8 mouse cellular contexts compared by ENCODE assay signal in genomic region chr9:124126373-124126772, GRCm38 (mm10). TPM values are rescaled to one million over a fixed set of nuclear protein-coding genes. Genes with fewer than 3 reads are reported as not detected.
DNase-seq lines count a peak whose midpoint lies in the region; ATAC-seq and TF ChIP-seq lines count a peak whose summit lies in the region.

No protein-coding gene starts in this region.

- 0 out of 2 replicates have a peak, but pooled peaks cover 3% of the 10 kb centered on the region for H3K4me1 ChIP-seq in heart, embryonic 11.5 days (ENCODE audit: control insufficient read depth, insufficient read depth, low read length)
- peaks cover 4% of the 10 kb centered on the region; the same call in 1 of the 2 replicates for H3K4me1 ChIP-seq in intestine, embryonic 14.5 days (replicated peaks; ENCODE audit: control insufficient read depth, insufficient read depth, low read length)

- H3K4me2 ChIP-seq in heart, embryonic 11.5 days = no peak overlapping the region
- 0 out of 2 replicates have a peak overlapping the region, but pooled peaks have one; percentile 0 for H3K4me2 ChIP-seq in intestine, embryonic 14.5 days (ENCODE audit: low read length)

- no peaks in the 10 kb centered on the region for H3K36me3 ChIP-seq in heart, embryonic 11.5 days (ENCODE audit: control insufficient read depth, insufficient read depth, low read length)
- H3K36me3 ChIP-seq in intestine, embryonic 14.5 days (ENCODE audit: control insufficient read depth, insufficient read depth, low read length) = no peaks in the 10 kb centered on the region

- H3K27me3 ChIP-seq in heart, embryonic 11.5 days (ENCODE audit: control insufficient read depth, insufficient read depth, low read length) = no peaks in the 10 kb centered on the region
- H3K27me3 ChIP-seq in intestine, embryonic 14.5 days (replicated peaks; ENCODE audit: control insufficient read depth, insufficient read depth, low read length) = no peaks in the 10 kb centered on the region

- no peak overlapping the region for H3K9ac ChIP-seq in heart, embryonic 11.5 days (ENCODE audit: low read depth, low read length)
- no peak overlapping the region; the same call in 1 of the 2 replicates for H3K9ac ChIP-seq in intestine, embryonic 14.5 days (ENCODE audit: low read length)

- 18% methylated on average over 5 of the region's 5 CpGs for whole genome bisulfite sequencing in heart, embryonic 11.5 days (ENCODE audit: insufficient replicate concordance)
- 28% methylated on average over 5 of the region's 5 CpGs for WGBS in intestine, embryonic 14.5 days

- no peak for TF ChIP-seq CTCF in brain, embryonic 14.5 days (IDR thresholded peaks at IDR 0.05; ENCODE audit: borderline replicate concordance, extremely low read depth, insufficient read depth, insufficient read length)

- ATAC-seq in heart, embryonic 11.5 days (replicated peaks; ENCODE audit: insufficient number of reproducible peaks, low FRiP score, low TSS enrichment) = no peak
- ATAC-seq in intestine, embryonic 14.5 days (replicated peaks; ENCODE audit: low FRiP score, low TSS enrichment, low read depth) = no peak
- peak; percentile 67 for ATAC-seq in megakaryocyte progenitor cell, adult 5-6 weeks (replicated peaks; ENCODE audit: poor library complexity)

- no peak overlapping the region for H3K4me3 ChIP-seq in heart, embryonic 11.5 days (ENCODE audit: low read depth, low read length)
- H3K4me3 ChIP-seq in intestine, embryonic 14.5 days (ENCODE audit: low read depth, low read length) = no peak overlapping the region

- no peaks in the 10 kb centered on the region for H3K9me3 ChIP-seq in heart, embryonic 11.5 days (replicated peaks; ENCODE audit: control insufficient read depth, low read length)
- no peaks in the 10 kb centered on the region for H3K9me3 ChIP-seq in intestine, embryonic 14.5 days (ENCODE audit: control insufficient read depth, low read length)

- H3K27ac ChIP-seq in heart, embryonic 11.5 days (ENCODE audit: low read depth, low read length) = no peak overlapping the region
- H3K27ac ChIP-seq in intestine, embryonic 14.5 days (ENCODE audit: low read depth) = peak overlapping the region; percentile 52

- peak; percentile 91 for DNase-seq in heart, adult 11 months
- peak; percentile 5 for DNase-seq in brain, embryonic 14.5 days (ENCODE audit: low read depth)
- DNase-seq in intestine, embryonic 14.5 days (ENCODE audit: low spot score) = no peak
- no peak for DNase-seq in cerebellum, postnatal 25 days
- DNase-seq in cerebellum, postnatal 14 days = no peak
- DNase-seq in kidney, adult 9 months = no peak

- no peak for TF ChIP-seq POLR2A in brain, embryonic 14.5 days (IDR thresholded peaks at IDR 0.05; ENCODE audit: borderline replicate concordance, extremely low read depth, insufficient read depth, insufficient read length, poor library complexity, severe bottlenecking)

RNA-seq across cellular contexts. Expression of gene Ccr5, which starts 5.0 kb away (rescaled TPM):
- 0.03 and 1.1 TPM in 2 replicates for polyA plus RNA-seq in heart, embryonic 11.5 days (2014; fragmentation: Nextera tagmentation; extraction: Ambion mirVana)
- polyA plus RNA-seq in brain, embryonic 14.5 days (2012; rRNA removed) = 0.15 and 0.59 TPM in 2 replicates
- polyA plus RNA-seq in intestine, embryonic 14.5 days (2014; fragmentation: Nextera tagmentation; extraction: Ambion mirVana) = 0.77 and 1.7 TPM in 2 replicates
- 0.39 and 3.8 TPM in 2 replicates for total RNA-seq in megakaryocyte progenitor cell, adult 5-6 weeks (2015)
- total RNA-seq in megakaryocyte progenitor cell, adult 5-6 weeks (2017) = 0.54 and 0.87 TPM in 2 replicates

RNA-seq across cellular contexts. Expression of gene Ccr2, which starts 24.6 kb away (rescaled TPM):
- polyA plus RNA-seq in heart, embryonic 11.5 days (2014; fragmentation: Nextera tagmentation; extraction: Ambion mirVana) = 0.39 TPM in 1 of 2 replicates, not detected in the other
- 0.32 and 0.37 TPM in 2 replicates for polyA plus RNA-seq in brain, embryonic 14.5 days (2012; rRNA removed)
- 4.3 and 4.7 TPM in 2 replicates for polyA plus RNA-seq in intestine, embryonic 14.5 days (2014; fragmentation: Nextera tagmentation; extraction: Ambion mirVana)
- 75.3 and 101 TPM in 2 replicates for total RNA-seq in megakaryocyte progenitor cell, adult 5-6 weeks (2015)
- total RNA-seq in megakaryocyte progenitor cell, adult 5-6 weeks (2017) = 102 and 119 TPM in 2 replicates

Comparison
In these comparisons a context has a peak if more than half of its experiments do, and no peak if none do; other contexts are left out.
1. DNase-seq: peak in heart, adult 11 months (single experiment) and brain, embryonic 14.5 days (single experiment); none in intestine, embryonic 14.5 days (single experiment), cerebellum, postnatal 25 days (0 of 2), cerebellum, postnatal 14 days (0 of 2) and kidney, adult 9 months (single experiment).